ENCODE assay signal across 9 mouse cellular contexts in the genomic region with DNA sequence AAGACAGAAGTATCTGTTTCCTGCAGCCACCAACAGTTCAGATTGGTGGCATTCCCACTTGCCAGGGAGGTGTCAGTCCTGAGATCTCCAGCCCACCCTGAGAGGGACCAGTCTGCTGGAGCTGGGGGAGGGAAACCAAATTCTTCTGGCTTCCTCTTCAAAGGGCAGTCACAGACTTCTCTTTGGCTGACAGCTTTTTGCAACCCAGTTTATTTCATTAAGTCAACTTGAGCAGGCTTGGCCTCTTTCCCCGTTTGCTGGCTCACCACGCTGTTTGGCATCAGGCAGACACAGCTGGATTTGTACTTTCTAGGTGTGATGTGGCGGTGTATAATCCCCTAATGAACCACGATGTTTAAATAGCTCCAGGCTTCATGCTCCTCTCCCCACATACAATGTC.
DNase-seq lines count a peak whose midpoint lies in the region; ATAC-seq lines count a peak whose summit lies in the region.
"Had no signal": no experiment of that assay in that cellular context is flagged by ENCODE, and none has a peak within 500 bp of the region (broad histone marks: within the 10 kb centered on the region; RNA-seq: fewer than 3 reads in every experiment).

No protein-coding gene starts in this region.

- H3K36me3 ChIP-seq in heart, embryonic 11.5 days (ENCODE audit: control insufficient read depth, insufficient read depth, low read length), result no peaks in the 10 kb centered on the region
- H3K36me3 ChIP-seq in intestine, embryonic 16.5 days (ENCODE audit: control insufficient read depth, insufficient read depth, low read length), result no peaks in the 10 kb centered on the region

- H3K4me1 ChIP-seq in heart, embryonic 11.5 days (ENCODE audit: control insufficient read depth, insufficient read depth, low read length), result peaks cover 26% of the 10 kb centered on the region
- H3K4me1 ChIP-seq in intestine, embryonic 16.5 days (ENCODE audit: control insufficient read depth, insufficient read depth, low read length), result peaks cover 16% of the 10 kb centered on the region

- H3K27me3 ChIP-seq in heart, embryonic 11.5 days (ENCODE audit: control insufficient read depth, insufficient read depth, low read length), result no peaks in the 10 kb centered on the region
- H3K27me3 ChIP-seq in intestine, embryonic 16.5 days (replicated peaks; ENCODE audit: control insufficient read depth, insufficient read depth, low read length), result no peaks in the 10 kb centered on the region

- no peak overlapping the region for H3K27ac ChIP-seq in heart, embryonic 11.5 days (ENCODE audit: low read depth, low read length)
- H3K27ac ChIP-seq in intestine, embryonic 16.5 days (ENCODE audit: low read length), result peak overlapping the region; percentile 25; the same call in 1 of the 2 replicates

- H3K9me3 ChIP-seq in heart, embryonic 11.5 days (replicated peaks; ENCODE audit: control insufficient read depth, low read length), result no peaks in the 10 kb centered on the region
- H3K9me3 ChIP-seq in intestine, embryonic 16.5 days (ENCODE audit: control insufficient read depth, low read length), result no peaks in the 10 kb centered on the region

- H3K4me2 ChIP-seq in heart, embryonic 11.5 days, result no peak overlapping the region
- no peak overlapping the region for H3K4me2 ChIP-seq in intestine, embryonic 16.5 days (ENCODE audit: low read depth, low read length)

- no peak for ATAC-seq in heart, embryonic 11.5 days (replicated peaks; ENCODE audit: insufficient number of reproducible peaks, low FRiP score, low TSS enrichment)
- peak; percentile 31; the same call in 1 of the 2 replicates for ATAC-seq in intestine, embryonic 16.5 days

- WGBS in heart, embryonic 11.5 days (ENCODE audit: insufficient replicate concordance), result 23% methylated on average over 4 of the region's 4 CpGs
- 29% methylated on average over 4 of the region's 4 CpGs for WGBS in intestine, embryonic 16.5 days

- H3K9ac ChIP-seq in heart, embryonic 11.5 days (ENCODE audit: low read depth, low read length), result no peak overlapping the region
- no peak overlapping the region for H3K9ac ChIP-seq in intestine, embryonic 16.5 days (ENCODE audit: low read depth, low read length)

- DNase-seq in heart, adult 11 months, result peak; percentile 94
- DNase-seq in 3T3-L1 (ENCODE audit: low read depth, low spot score), result peak; percentile 60
- peak; percentile 43 for DNase-seq in gastrocnemius, adult 18-20 months (ENCODE audit: low spot score)
- DNase-seq in spleen, adult 12 weeks (ENCODE audit: low spot score), result no peak
- DNase-seq in T-cell, adult 2 months (ENCODE audit: low spot score), result no peak
- DNase-seq in ovary, adult 18-20 months (ENCODE audit: low spot score), result no peak
- DNase-seq: cerebellum, adult 9-10 months had no signal

- H3K4me3 ChIP-seq in heart, embryonic 11.5 days (ENCODE audit: low read depth, low read length), result no peak overlapping the region
- H3K4me3 ChIP-seq in intestine, embryonic 16.5 days (ENCODE audit: low read length), result no peak overlapping the region

Comparison
In these comparisons a context has a peak if more than half of its experiments do, and no peak if none do; other contexts are left out.
1. DNase-seq: peak in heart, adult 11 months (single experiment), 3T3-L1 (single experiment) and gastrocnemius, adult 18-20 months (single experiment); none in spleen, adult 12 weeks (single experiment), T-cell, adult 2 months (single experiment) and ovary, adult 18-20 months (single experiment).